Mouse (Mus musculus) thymus, adult 2 months (tissue): ENCODE measurements around the gene Vstm5. TPM values are rescaled to one million over a fixed set of nuclear protein-coding genes. Genes with fewer than 3 reads are reported as not detected.

Experiments
- DNase-seq: peaks from one replicate; pipeline ENCODE4 v3.0.0; 2021
- H3K27ac ChIP-seq: fragments of 200-500 bp; 2 replicates; pipeline ENCODE4 v1.5.1; 2012; ENCODE audit warnings: low read length, control low read depth; ENCODE audit not compliant: control insufficient read depth, insufficient read depth
- H3K27me3 ChIP-seq: fragments of 200-500 bp; 2 replicates; pipeline ENCODE4 v1.6.1; 2012; ENCODE audit warnings: mild to moderate bottlenecking, low read length, moderate library complexity, mixed read lengths; ENCODE audit not compliant: control insufficient read depth, insufficient read depth
- H3K36me3 ChIP-seq: fragments of 200-500 bp; 2 replicates; pipeline ENCODE4 v1.6.1; 2012; ENCODE audit warnings: mild to moderate bottlenecking, low read length, moderate library complexity; ENCODE audit not compliant: control insufficient read depth, insufficient read depth
- H3K4me1 ChIP-seq: fragments of 200-500 bp; replicated peaks from 2 replicates; pipeline ENCODE4 v1.6.1; 2012; ENCODE audit warnings: low read length; ENCODE audit not compliant: control insufficient read depth, insufficient read depth
- H3K4me3 ChIP-seq: fragments of 200-500 bp; 2 replicates; pipeline ENCODE4 v1.5.1; 2012; ENCODE audit warnings: mild to moderate bottlenecking, low read length, control low read depth, moderate library complexity; ENCODE audit not compliant: control insufficient read depth, insufficient read depth
- CTCF ChIP-seq: fragments of 200-500 bp; IDR thresholded peaks from 2 replicates; pipeline ENCODE4 v1.5.1; 2012; ENCODE audit warnings: mild to moderate bottlenecking, control low read depth, low read length, moderate library complexity, borderline replicate concordance; ENCODE audit not compliant: control insufficient read depth, poor library complexity, insufficient read depth; ENCODE audit errors: extremely low read depth
- POLR2A ChIP-seq: fragments of 200-500 bp; IDR thresholded peaks from 2 replicates; pipeline ENCODE4 v1.6.1; 2012; ENCODE audit warnings: mild to moderate bottlenecking, low read length, control low read depth, moderate library complexity; ENCODE audit not compliant: control insufficient read depth, poor library complexity, insufficient read depth; ENCODE audit errors: extremely low read depth
- WGBS: fragments of 180-500 bp; shearing (Covaris S2); methylation state at CpG from one replicate; pipeline ENCODE4 v1.1.7; 2018; 5-methylcytosine and 5-hydroxymethylcytosine counted together
- polyA plus RNA-seq: library from polyadenylated mRNA; depleted of rRNA; stranded (reverse); fragments of >200 nt; gene quantifications from 2 replicates; pipeline ENCODE4 v1.2.3, GENCODE M21; 2012

Vstm5 gene
- polyA plus RNA-seq, 1 experiment: 0.51 TPM

DNA sequence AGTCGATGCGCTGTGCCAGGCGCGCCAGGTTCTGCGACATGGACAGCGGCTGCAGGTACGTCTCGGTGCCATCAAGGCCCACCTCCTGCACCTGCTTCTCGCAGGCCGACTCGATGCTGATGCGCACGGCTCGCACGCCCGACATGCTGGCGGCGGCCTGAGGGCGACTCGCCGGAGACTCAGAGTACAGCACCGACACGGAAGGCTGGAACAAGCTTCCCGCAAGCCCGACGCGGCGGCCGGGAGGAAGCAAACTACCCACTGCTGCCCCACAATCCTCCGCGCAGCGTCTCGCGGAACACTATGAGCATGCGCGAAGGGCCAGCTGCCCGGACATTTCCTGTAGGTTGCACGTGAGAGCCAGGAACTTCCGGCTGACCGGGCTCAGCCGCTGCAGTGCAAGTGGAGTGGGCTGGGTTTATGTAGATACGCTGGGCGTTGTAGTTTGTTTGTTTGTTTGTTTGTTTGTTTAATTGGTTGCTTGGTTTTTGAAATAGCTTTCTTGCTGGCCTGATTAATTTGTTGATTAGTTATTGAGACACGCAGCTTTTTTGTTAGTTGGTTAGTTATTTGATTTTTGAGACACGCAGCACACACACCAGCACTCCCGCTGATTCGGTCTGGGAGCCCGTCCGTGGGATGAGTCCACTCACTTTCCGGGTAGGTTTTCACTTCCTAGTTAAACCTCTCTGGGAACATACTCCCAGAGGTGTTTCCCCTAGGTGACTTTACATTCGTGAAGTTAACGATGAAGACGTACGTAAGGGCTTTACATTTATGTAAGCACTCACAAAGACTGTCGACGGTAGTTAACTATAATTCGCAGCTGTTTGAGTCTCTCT is 41.0 kb downstream of the Vstm5 start, which contains the start of gene Med17:
Gene Med17, minus strand, starts transcription at position 283 of the 842 bp plus-strand sequence.
- WGBS: under 1% methylated on average over 57 of the region's 57 CpGs
- Histone ChIP-seq H3K4me3 (peak within 1 kb of the TSS; percentile 71), H3K27me3 (no peaks in the 10 kb centered on the region), H3K36me3 (peaks cover 13% of the 10 kb centered on the region), H3K27ac (peak within 1 kb of the TSS; percentile 8; the same call in 1 of the 2 replicates), H3K4me1 (peaks cover 5% of the 10 kb centered on the region)
- no peak for TF ChIP-seq POLR2A
- peak; percentile 51; the same call in 1 of the 2 replicates for TF ChIP-seq CTCF
- DNase-seq: peak; percentile 92

DNA sequence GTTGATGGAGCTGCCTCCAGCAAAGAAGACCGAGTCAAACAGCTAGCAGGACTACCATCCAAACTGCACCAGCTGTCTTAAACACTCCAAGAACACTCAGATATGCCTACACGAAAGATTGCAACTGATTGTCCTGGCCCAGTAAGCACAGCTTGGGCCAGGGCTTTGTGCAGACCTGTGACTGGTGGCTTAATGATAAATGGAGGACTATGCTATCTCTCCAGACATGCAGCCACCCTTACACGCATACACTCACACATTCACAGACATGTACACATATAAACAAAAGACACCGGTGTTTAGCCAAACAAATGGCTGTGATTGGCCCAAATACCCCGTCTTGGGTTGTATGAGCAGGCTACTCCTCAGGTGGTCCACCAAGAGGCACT is 41.6 kb downstream of the Vstm5 start:
- Histone ChIP-seq H3K4me1 (peaks cover 5% of the 10 kb centered on the region), H3K27me3 (no peaks in the 10 kb centered on the region), H3K36me3 (peaks cover 6% of the 10 kb centered on the region), H3K4me3 (no peak overlapping the region; the same call in 1 of the 2 replicates), H3K27ac (no peak overlapping the region)
- no peak for TF ChIP-seq POLR2A
- no peak for TF ChIP-seq CTCF
- whole genome bisulfite sequencing: 60% methylated on average over 5 of the region's 5 CpGs
- DNase-seq: peak; percentile 2

DNA sequence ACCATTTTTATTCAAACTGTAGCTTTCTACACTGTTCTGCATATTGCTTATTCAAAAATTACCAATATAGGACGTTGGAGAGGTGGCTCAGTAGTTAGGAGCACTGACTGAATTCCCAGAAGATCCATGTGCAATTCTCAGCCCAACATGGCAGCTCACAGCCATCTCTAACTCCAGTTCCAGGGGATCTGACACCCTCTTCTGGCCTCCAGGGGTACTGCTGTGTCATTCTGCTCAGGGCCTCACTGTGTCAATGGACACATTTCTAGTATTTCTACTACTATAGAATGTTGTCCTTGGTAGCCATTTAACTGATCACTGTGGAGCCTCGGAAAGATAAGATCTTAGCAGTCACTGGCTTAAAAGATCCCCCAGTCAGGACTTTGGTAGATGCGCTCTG is 46.6 kb downstream of the Vstm5 start:
- peak; percentile 24 for DNase-seq
- Histone ChIP-seq H3K36me3 (no peaks in the 10 kb centered on the region), H3K4me3 (no peak overlapping the region), H3K27ac (no peak overlapping the region), H3K4me1 (peaks cover 3% of the 10 kb centered on the region), H3K27me3 (no peaks in the 10 kb centered on the region)
- 94% methylated on average over 3 of the region's 3 CpGs for WGBS
- no peak for TF ChIP-seq POLR2A
- no peak for TF ChIP-seq CTCF

DNA sequence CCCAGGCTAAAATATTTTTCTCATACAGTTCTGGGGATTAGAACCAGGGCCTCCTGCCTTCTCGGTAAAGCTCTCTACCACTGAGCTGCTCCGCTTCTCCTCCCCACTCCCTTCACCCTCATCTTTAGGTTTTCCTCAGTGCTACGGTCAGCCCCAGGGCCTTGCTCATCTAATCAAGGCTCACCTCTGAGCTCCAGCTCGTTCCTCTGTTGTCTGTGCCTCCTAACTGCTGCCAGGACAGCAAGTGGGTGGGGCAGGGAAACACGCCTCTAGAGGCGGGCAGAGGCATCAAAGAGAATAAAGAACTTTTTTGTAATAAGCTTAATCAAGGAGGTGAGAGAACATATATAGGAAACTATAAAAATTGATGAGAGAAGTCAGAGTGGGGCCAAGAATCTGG is 49.0 kb downstream of the Vstm5 start:
- Histone ChIP-seq H3K4me3 (no peak overlapping the region), H3K27me3 (no peaks in the 10 kb centered on the region), H3K36me3 (no peaks in the 10 kb centered on the region), H3K4me1 (no peaks in the 10 kb centered on the region; the same call in 1 of the 2 replicates), H3K27ac (no peak overlapping the region)
- 82% methylated on average over 6 of the region's 6 CpGs for WGBS
- TF ChIP-seq POLR2A (no peak), CTCF (no peak)
- DNase-seq: no peak

DNA sequence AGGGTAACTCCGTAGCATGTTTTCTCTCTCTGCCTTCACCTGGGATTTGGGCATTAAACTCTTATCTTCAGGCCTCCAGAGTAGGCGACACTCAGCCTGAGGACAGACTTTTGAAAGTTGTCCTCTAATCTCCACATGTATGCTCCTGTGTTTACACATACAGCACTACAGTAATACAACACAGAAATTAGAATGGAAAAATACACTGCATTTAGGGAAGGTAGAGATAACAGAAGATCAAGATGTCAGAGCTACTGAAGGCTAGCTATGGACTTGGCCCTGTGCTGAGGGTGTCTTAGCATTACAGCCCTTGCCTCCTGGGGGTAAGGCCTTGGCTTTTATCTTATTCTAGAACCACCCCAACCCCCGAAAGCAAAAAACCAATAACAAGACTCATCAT is 49.6 kb downstream of the Vstm5 start:
- no peaks in the 10 kb centered on the region for H3K27me3 ChIP-seq
- H3K36me3 ChIP-seq: no peaks in the 10 kb centered on the region
- TF ChIP-seq CTCF: no peak
- no peak for TF ChIP-seq POLR2A
- no peak overlapping the region for H3K27ac ChIP-seq
- WGBS: 96% methylated on average over 3 of the region's 3 CpGs
- DNase-seq: no peak
- H3K4me1 ChIP-seq: no peaks in the 10 kb centered on the region; the same call in 1 of the 2 replicates
- H3K4me3 ChIP-seq: no peak overlapping the region

DNA sequence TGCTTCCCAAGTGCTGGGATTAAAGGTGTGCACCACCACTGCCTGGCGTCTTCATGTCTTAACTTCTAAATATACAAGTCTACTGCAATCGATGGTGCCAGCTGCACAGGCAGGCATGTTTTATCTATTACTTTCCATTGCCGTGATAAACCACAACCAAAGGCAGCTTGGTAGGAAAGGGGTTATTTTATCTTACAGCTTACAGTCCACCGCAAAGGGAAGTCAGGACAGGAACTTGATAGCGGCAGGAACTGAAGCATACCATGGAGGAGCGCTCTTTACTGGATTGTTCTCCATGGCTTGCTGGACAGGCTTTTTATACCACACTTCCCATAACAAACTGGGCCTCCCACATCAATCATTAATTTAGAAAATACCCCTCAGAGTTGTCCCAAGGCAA is 50.4 kb downstream of the Vstm5 start:
- no peak overlapping the region for H3K27ac ChIP-seq
- H3K4me1 ChIP-seq: no peaks in the 10 kb centered on the region; the same call in 1 of the 2 replicates
- no peak for TF ChIP-seq POLR2A
- no peak for TF ChIP-seq CTCF
- DNase-seq: no peak
- WGBS: 6% methylated on average over 6 of the region's 6 CpGs
- H3K36me3 ChIP-seq: no peaks in the 10 kb centered on the region
- no peak overlapping the region for H3K4me3 ChIP-seq
- no peaks in the 10 kb centered on the region for H3K27me3 ChIP-seq

DNA sequence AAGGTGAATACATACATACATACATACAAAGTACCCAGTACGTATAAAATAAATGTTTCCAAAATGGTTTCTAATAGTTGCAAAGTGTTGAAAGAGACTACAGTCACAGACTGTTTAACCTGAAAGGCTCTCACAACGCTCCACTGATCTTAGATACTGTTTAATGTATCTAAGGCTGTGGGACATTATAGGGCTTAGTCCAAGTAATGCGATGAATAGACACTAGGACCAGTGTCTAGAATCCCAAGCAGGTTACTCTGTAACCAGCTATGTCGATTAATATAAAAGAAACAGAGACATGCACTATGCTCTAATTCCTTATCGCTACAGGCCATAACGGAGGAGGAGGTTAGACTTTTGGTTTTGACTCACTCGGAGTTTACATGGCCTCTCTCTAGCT is 58.3 kb downstream of the Vstm5 start:
- no peaks in the 10 kb centered on the region for H3K4me1 ChIP-seq

More for the DNA sequence above, 58.3 kb downstream of the Vstm5 start:
- no peaks in the 10 kb centered on the region for H3K36me3 ChIP-seq
- H3K27ac ChIP-seq: no peak overlapping the region
- TF ChIP-seq POLR2A (no peak), CTCF (no peak)
- H3K4me3 ChIP-seq: no peak overlapping the region
- 93% methylated on average over 7 of the region's 7 CpGs for WGBS
- no peak for DNase-seq
- no peaks in the 10 kb centered on the region for H3K27me3 ChIP-seq
